Mouse (Mus musculus): ENCODE results near the gene Cd2bp2. TPM values are rescaled to one million over a fixed set of nuclear protein-coding genes. Genes with fewer than 3 reads are reported as not detected.

Gene Cd2bp2
- polyA plus RNA-seq, 1 experiment from 2014 or later: 58.1 TPM

GRCm38 (mm10) chr7:127223106-127223505 lies 27.3 kb upstream of the Cd2bp2 start:
- H3K4me3 ChIP-seq (ENCODE audit: low read depth, low read length): no peak overlapping the region
- H3K4me2 ChIP-seq (ENCODE audit: low read depth, low read length): no peak overlapping the region
- no peaks in the 10 kb centered on the region for H3K9me3 ChIP-seq (ENCODE audit: control insufficient read depth, low read length)
- no peaks in the 10 kb centered on the region for H3K4me1 ChIP-seq (ENCODE audit: control insufficient read depth, insufficient read depth, low read length)
- no peaks in the 10 kb centered on the region for H3K36me3 ChIP-seq (ENCODE audit: control insufficient read depth, insufficient read depth, low read length)
- H3K27ac ChIP-seq (ENCODE audit: low read depth, low read length): no peak overlapping the region
- no peak for ATAC-seq (ENCODE audit: low read depth)
- H3K27me3 ChIP-seq (ENCODE audit: control insufficient read depth, insufficient read depth, low read length): no peaks in the 10 kb centered on the region
- no peak overlapping the region for H3K9ac ChIP-seq (replicated peaks; ENCODE audit: low read depth, low read length)
- 92% methylated on average over 3 of the region's 3 CpGs for WGBS

GRCm38 (mm10) chr7:127220440-127220839 lies 24.6 kb upstream of the Cd2bp2 start:
- Histone ChIP-seq H3K27ac (ENCODE audit: low read depth, low read length) (no peak overlapping the region), H3K4me3 (ENCODE audit: low read depth, low read length) (no peak overlapping the region), H3K27me3 (ENCODE audit: control insufficient read depth, insufficient read depth, low read length) (no peaks in the 10 kb centered on the region), H3K9me3 (ENCODE audit: control insufficient read depth, low read length) (no peaks in the 10 kb centered on the region), H3K36me3 (ENCODE audit: control insufficient read depth, insufficient read depth, low read length) (no peaks in the 10 kb centered on the region), H3K4me2 (ENCODE audit: low read depth, low read length) (no peak overlapping the region), H3K9ac (replicated peaks; ENCODE audit: low read depth, low read length) (no peak overlapping the region), H3K4me1 (ENCODE audit: control insufficient read depth, insufficient read depth, low read length) (no peaks in the 10 kb centered on the region)
- ATAC-seq (ENCODE audit: low read depth): no peak
- WGBS: 92% methylated on average over 6 of the region's 6 CpGs

- Histone ChIP-seq H3K4me2 (ENCODE audit: low read depth, low read length) (no peak overlapping the region), H3K27ac (ENCODE audit: low read depth, low read length) (no peak overlapping the region), H3K4me3 (ENCODE audit: low read depth, low read length) (no peak overlapping the region), H3K9ac (replicated peaks; ENCODE audit: low read depth, low read length) (no peak overlapping the region), H3K9me3 (ENCODE audit: control insufficient read depth, low read length) (no peaks in the 10 kb centered on the region), H3K27me3 (ENCODE audit: control insufficient read depth, insufficient read depth, low read length) (no peaks in the 10 kb centered on the region), H3K4me1 (ENCODE audit: control insufficient read depth, insufficient read depth, low read length) (no peaks in the 10 kb centered on the region), H3K36me3 (ENCODE audit: control insufficient read depth, insufficient read depth, low read length) (no peaks in the 10 kb centered on the region)
- ATAC-seq (ENCODE audit: low read depth): no peak
- 91% methylated on average over 4 of the region's 4 CpGs for WGBS
Observed at GRCm38 (mm10) chr7:127218670-127219069, 22.8 kb upstream of the Cd2bp2 start.

- WGBS: 81% methylated on average over 10 of the region's 10 CpGs
- Histone ChIP-seq H3K27ac (ENCODE audit: low read depth, low read length) (no peak overlapping the region), H3K9me3 (ENCODE audit: control insufficient read depth, low read length) (no peaks in the 10 kb centered on the region), H3K27me3 (ENCODE audit: control insufficient read depth, insufficient read depth, low read length) (no peaks in the 10 kb centered on the region), H3K9ac (replicated peaks; ENCODE audit: low read depth, low read length) (no peak overlapping the region), H3K4me1 (ENCODE audit: control insufficient read depth, insufficient read depth, low read length) (no peaks in the 10 kb centered on the region), H3K4me2 (ENCODE audit: low read depth, low read length) (no peak overlapping the region), H3K4me3 (ENCODE audit: low read depth, low read length) (no peak overlapping the region), H3K36me3 (ENCODE audit: control insufficient read depth, insufficient read depth, low read length) (no peaks in the 10 kb centered on the region)
- no peak for ATAC-seq (ENCODE audit: low read depth)
Observed at GRCm38 (mm10) chr7:127217901-127218642, 22.2 kb upstream of the Cd2bp2 start.

GRCm38 (mm10) chr7:127217475-127217874 lies 21.6 kb upstream of the Cd2bp2 start:
- no peaks in the 10 kb centered on the region for H3K4me1 ChIP-seq (ENCODE audit: control insufficient read depth, insufficient read depth, low read length)
- no peak for ATAC-seq (ENCODE audit: low read depth)
- H3K36me3 ChIP-seq (ENCODE audit: control insufficient read depth, insufficient read depth, low read length): no peaks in the 10 kb centered on the region
- no peak overlapping the region for H3K27ac ChIP-seq (ENCODE audit: low read depth, low read length)
- 90% methylated on average over 6 of the region's 6 CpGs for WGBS
- H3K4me3 ChIP-seq (ENCODE audit: low read depth, low read length): no peak overlapping the region
- H3K9me3 ChIP-seq (ENCODE audit: control insufficient read depth, low read length): no peaks in the 10 kb centered on the region
- H3K9ac ChIP-seq (replicated peaks; ENCODE audit: low read depth, low read length): no peak overlapping the region
- no peak overlapping the region for H3K4me2 ChIP-seq (ENCODE audit: low read depth, low read length)
- H3K27me3 ChIP-seq (ENCODE audit: control insufficient read depth, insufficient read depth, low read length): no peaks in the 10 kb centered on the region

GRCm38 (mm10) chr7:127216307-127216706 lies 20.5 kb upstream of the Cd2bp2 start:
- 93% methylated on average over 4 of the region's 5 CpGs for WGBS
- no peak overlapping the region for H3K9ac ChIP-seq (replicated peaks; ENCODE audit: low read depth, low read length)
- no peaks in the 10 kb centered on the region for H3K36me3 ChIP-seq (ENCODE audit: control insufficient read depth, insufficient read depth, low read length)
- no peak for ATAC-seq (ENCODE audit: low read depth)
- H3K27me3 ChIP-seq (ENCODE audit: control insufficient read depth, insufficient read depth, low read length): no peaks in the 10 kb centered on the region
- no peak overlapping the region for H3K4me3 ChIP-seq (ENCODE audit: low read depth, low read length)
- no peaks in the 10 kb centered on the region for H3K9me3 ChIP-seq (ENCODE audit: control insufficient read depth, low read length)
- no peak overlapping the region for H3K4me2 ChIP-seq (ENCODE audit: low read depth, low read length)
- H3K27ac ChIP-seq (ENCODE audit: low read depth, low read length): no peak overlapping the region
- no peaks in the 10 kb centered on the region for H3K4me1 ChIP-seq (ENCODE audit: control insufficient read depth, insufficient read depth, low read length)

- Histone ChIP-seq H3K27me3 (ENCODE audit: control insufficient read depth, insufficient read depth, low read length) (no peaks in the 10 kb centered on the region), H3K4me3 (ENCODE audit: low read depth, low read length) (peak overlapping the region; percentile 8; the same call in 1 of the 2 replicates), H3K9me3 (ENCODE audit: control insufficient read depth, low read length) (no peaks in the 10 kb centered on the region), H3K4me1 (ENCODE audit: control insufficient read depth, insufficient read depth, low read length) (no peaks in the 10 kb centered on the region), H3K4me2 (ENCODE audit: low read depth, low read length) (peak overlapping the region; percentile 28; the same call in 1 of the 2 replicates), H3K27ac (ENCODE audit: low read depth, low read length) (no peak overlapping the region), H3K36me3 (ENCODE audit: control insufficient read depth, insufficient read depth, low read length) (no peaks in the 10 kb centered on the region), H3K9ac (replicated peaks; ENCODE audit: low read depth, low read length) (0 out of 2 replicates have a peak overlapping the region, but pooled peaks have one; percentile 11)
- WGBS: 24% methylated on average over 33 of the region's 33 CpGs
- peak; percentile 56; the same call in 1 of the 2 replicates for ATAC-seq (ENCODE audit: low read depth)
Observed at GRCm38 (mm10) chr7:127214981-127215871, 19.4 kb upstream of the Cd2bp2 start.

GRCm38 (mm10) chr7:127214521-127214920 lies 18.7 kb upstream of the Cd2bp2 start:
- Histone ChIP-seq H3K4me3 (ENCODE audit: low read depth, low read length) (no peak overlapping the region; the same call in 1 of the 2 replicates), H3K27ac (ENCODE audit: low read depth, low read length) (no peak overlapping the region), H3K27me3 (ENCODE audit: control insufficient read depth, insufficient read depth, low read length) (no peaks in the 10 kb centered on the region), H3K4me1 (ENCODE audit: control insufficient read depth, insufficient read depth, low read length) (peaks cover 3% of the 10 kb centered on the region), H3K36me3 (ENCODE audit: control insufficient read depth, insufficient read depth, low read length) (no peaks in the 10 kb centered on the region), H3K4me2 (ENCODE audit: low read depth, low read length) (peak overlapping the region; percentile 28; the same call in 1 of the 2 replicates), H3K9ac (replicated peaks; ENCODE audit: low read depth, low read length) (0 out of 2 replicates have a peak overlapping the region, but pooled peaks have one; percentile 11), H3K9me3 (ENCODE audit: control insufficient read depth, low read length) (no peaks in the 10 kb centered on the region)
- no peak for ATAC-seq (ENCODE audit: low read depth)
- WGBS: 24% methylated on average over 21 of the region's 21 CpGs

- no peaks in the 10 kb centered on the region for H3K9me3 ChIP-seq (ENCODE audit: control insufficient read depth, low read length)
- peak overlapping the region; percentile 28; the same call in 1 of the 2 replicates for H3K4me2 ChIP-seq (ENCODE audit: low read depth, low read length)
- no peak overlapping the region for H3K4me3 ChIP-seq (ENCODE audit: low read depth, low read length)
- WGBS: 42% methylated on average over 12 of the region's 12 CpGs
- peaks cover 4% of the 10 kb centered on the region for H3K4me1 ChIP-seq (ENCODE audit: control insufficient read depth, insufficient read depth, low read length)
- no peaks in the 10 kb centered on the region for H3K36me3 ChIP-seq (ENCODE audit: control insufficient read depth, insufficient read depth, low read length)
- no peak overlapping the region for H3K9ac ChIP-seq (replicated peaks; ENCODE audit: low read depth, low read length)
- ATAC-seq (ENCODE audit: low read depth): no peak
- no peak overlapping the region for H3K27ac ChIP-seq (ENCODE audit: low read depth, low read length)
- H3K27me3 ChIP-seq (ENCODE audit: control insufficient read depth, insufficient read depth, low read length): no peaks in the 10 kb centered on the region
Observed at GRCm38 (mm10) chr7:127213930-127214329, 18.1 kb upstream of the Cd2bp2 start.
